Mouse (Mus musculus) erythroblast, embryonic 14.5 days (primary cell): ENCODE data around the gene Pla2g2f.

Experiments used
- GATA1 ChIP-seq: IDR thresholded peaks from 2 replicates; pipeline ENCODE4 v1.6.1; 2012; ENCODE audit warnings: low read length, inconsistent platforms, mixed read lengths
- TAL1 ChIP-seq: IDR thresholded peaks from 3 replicates; pipeline ENCODE4 v1.6.1; 2012; ENCODE audit warnings: low read length, inconsistent platforms, mixed read lengths

- TF ChIP-seq TAL1 = no peak
- no peak for TF ChIP-seq GATA1
Measured at GRCm38 (mm10) chr4:138712096-138712495, 45.3 kb downstream of the Pla2g2f start.
